Mouse (Mus musculus) layer of hippocampus, adult 9-10 months (tissue): ENCODE data around the gene Smok2b.
"Not testable (repeated sequence)": the region's sequence is repeated elsewhere in the genome, so short reads cannot be mapped to it uniquely, and the experiment has no call there.

Source experiments
- DNase-seq: peaks from one replicate; pipeline ENCODE4 v3.0.0; 2022; ENCODE audit warnings: low spot score

Smok2b gene

DNA sequence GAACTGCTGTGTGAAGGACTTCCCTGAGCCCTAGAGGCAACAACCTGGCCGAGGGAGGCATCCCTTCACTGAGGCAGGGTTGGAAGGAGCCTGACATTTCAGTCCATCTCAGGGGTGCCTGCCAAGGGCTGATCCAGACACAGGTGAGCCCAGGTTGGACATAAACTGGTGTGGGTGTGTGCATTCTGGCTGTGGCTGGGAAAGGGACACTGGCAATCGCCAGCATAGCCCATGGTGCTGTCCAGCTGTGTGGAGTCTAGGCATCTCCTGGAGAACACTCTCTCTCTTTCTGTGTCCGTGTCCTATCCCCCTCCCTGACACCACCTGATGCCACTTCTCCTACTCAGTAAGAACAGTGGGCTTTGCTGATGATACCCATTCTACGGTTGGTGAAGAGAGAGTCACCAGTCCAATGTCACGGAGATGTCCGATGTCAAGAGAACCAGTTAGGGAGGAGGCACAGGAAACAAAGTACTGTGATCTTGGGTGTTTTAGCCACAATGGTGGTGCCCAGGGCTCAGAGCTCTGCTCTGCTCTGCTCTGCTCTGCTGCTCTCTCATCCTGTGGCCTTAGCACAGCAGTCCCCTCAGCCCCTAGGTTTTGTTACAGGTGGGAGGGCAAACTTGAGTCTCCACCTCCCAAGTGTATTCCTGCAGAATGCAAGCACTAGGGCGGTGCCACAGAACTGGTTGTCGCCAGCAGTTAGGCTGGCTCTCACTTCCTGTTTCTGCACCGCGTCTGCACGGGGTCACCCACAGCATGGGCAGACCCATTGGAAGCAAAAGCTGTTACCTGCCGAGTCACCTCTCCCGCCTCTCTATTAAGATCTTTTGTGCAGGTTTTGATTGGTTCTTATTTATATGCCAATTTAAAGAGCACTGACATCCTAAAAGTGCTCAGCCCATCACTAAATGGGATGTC lies 11.0 kb downstream of the Smok2b start:
- not testable (repeated sequence) for DNase-seq

DNA sequence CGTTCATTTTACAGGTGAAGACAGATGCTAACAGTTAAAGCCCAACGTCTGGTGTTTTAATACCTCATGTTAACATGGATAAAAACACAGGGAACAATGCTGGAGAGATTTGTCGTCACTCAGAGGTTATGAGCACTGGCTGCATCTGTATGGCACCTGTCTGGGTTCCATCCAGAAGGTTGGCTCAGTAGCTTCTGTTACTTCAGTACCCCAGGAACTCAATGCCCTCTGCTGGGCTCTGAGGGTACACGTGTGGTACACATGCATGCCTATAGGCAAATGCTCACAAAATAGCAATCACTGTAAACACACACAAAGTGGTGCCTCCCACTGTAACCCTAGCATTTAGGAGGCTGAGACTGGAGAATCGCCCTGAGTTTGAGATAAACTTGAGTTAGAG lies 24.7 kb downstream of the Smok2b start:
- DNase-seq, result not testable (repeated sequence)
